Mouse (Mus musculus): ENCODE data around the gene Itk. TPM values are rescaled to one million over a fixed set of nuclear protein-coding genes. Genes with fewer than 3 reads are reported as not detected.
"Not testable (repeated sequence)": the region's sequence is repeated elsewhere in the genome, so short reads cannot be mapped to it uniquely, and the experiment has no call there.

Gene Itk
- total RNA-seq (2022) = under 1 TPM; 0.14 to 0.22 (median 0.17) TPM

GRCm38 (mm10) chr11:46389336-46390117 is at the start of gene Itk:
TSS of gene Itk (minus strand) at chr11:46389515.
- no peak for DNase-seq (ENCODE audit: low spot score)

- DNase-seq (ENCODE audit: low spot score) = no peak
Measured at GRCm38 (mm10) chr11:46437459-46438000, 48.2 kb upstream of the Itk start.

- DNase-seq (ENCODE audit: low spot score) = peak; percentile 98
Measured at GRCm38 (mm10) chr11:46436760-46437458, 47.6 kb upstream of the Itk start, which contains the start of gene Med7. TSS of gene Med7 (plus strand) at chr11:46436925.

- DNase-seq (ENCODE audit: low spot score) = no peak
Measured at GRCm38 (mm10) chr11:46435363-46435762, 46.0 kb upstream of the Itk start.

GRCm38 (mm10) chr11:46431129-46431528 is 41.8 kb upstream of the Itk start:
- DNase-seq (ENCODE audit: low spot score) = peak; percentile 46

GRCm38 (mm10) chr11:46430123-46430522 is 40.8 kb upstream of the Itk start:
- no peak for DNase-seq (ENCODE audit: low spot score)

- DNase-seq (ENCODE audit: low spot score) = not testable (repeated sequence)
Measured at GRCm38 (mm10) chr11:46428131-46428530, 38.8 kb upstream of the Itk start.

GRCm38 (mm10) chr11:46421086-46421888 is 32.0 kb upstream of the Itk start:
- DNase-seq (ENCODE audit: low spot score) = no peak

GRCm38 (mm10) chr11:46418860-46419259 is 29.5 kb upstream of the Itk start:
- DNase-seq (ENCODE audit: low spot score) = no peak

- no peak for DNase-seq (ENCODE audit: low spot score)
Measured at GRCm38 (mm10) chr11:46418438-46418837, 29.1 kb upstream of the Itk start.

- DNase-seq (ENCODE audit: low spot score) = no peak
Measured at GRCm38 (mm10) chr11:46410018-46410563, 20.8 kb upstream of the Itk start.

- no peak for DNase-seq (ENCODE audit: low spot score)
Measured at GRCm38 (mm10) chr11:46406721-46407120, 17.4 kb upstream of the Itk start.

GRCm38 (mm10) chr11:46404986-46405385 is 15.7 kb upstream of the Itk start:
- no peak for DNase-seq (ENCODE audit: low spot score)

GRCm38 (mm10) chr11:46401555-46401954 is 12.2 kb upstream of the Itk start:
- no peak for DNase-seq (ENCODE audit: low spot score)

- DNase-seq (ENCODE audit: low spot score) = no peak
Measured at GRCm38 (mm10) chr11:46398933-46399383, 9.6 kb upstream of the Itk start.

- no peak for DNase-seq (ENCODE audit: low spot score)
Measured at GRCm38 (mm10) chr11:46398473-46398872, 9.2 kb upstream of the Itk start.

GRCm38 (mm10) chr11:46397900-46398299 is 8.6 kb upstream of the Itk start:
- no peak for DNase-seq (ENCODE audit: low spot score)

GRCm38 (mm10) chr11:46396860-46397179 is 7.5 kb upstream of the Itk start:
- no peak for DNase-seq (ENCODE audit: low spot score)

- DNase-seq (ENCODE audit: low spot score) = no peak
Measured at GRCm38 (mm10) chr11:46396167-46396859, 7.0 kb upstream of the Itk start, which contains the start of gene Fam71b. TSS of gene Fam71b (plus strand) at chr11:46396559.

- no peak for DNase-seq (ENCODE audit: low spot score)
Measured at GRCm38 (mm10) chr11:46395698-46396097, 6.4 kb upstream of the Itk start.

GRCm38 (mm10) chr11:46395088-46395487 is 5.8 kb upstream of the Itk start:
- no peak for DNase-seq (ENCODE audit: low spot score)
